Mouse (Mus musculus): ENCODE results near the gene Slc7a6.

Slc7a6 gene

GRCm38 (mm10) chr8:106168356-106169016 is at the start of gene Slc7a6:
TSS of gene Slc7a6 (plus strand) at chr8:106168857.
- peak; percentile 82 for ATAC-seq (ENCODE audit: low TSS enrichment)

GRCm38 (mm10) chr8:106123443-106123842 is 45.2 kb upstream of the Slc7a6 start:
- ATAC-seq (ENCODE audit: low TSS enrichment): no peak

- ATAC-seq (ENCODE audit: low TSS enrichment): no peak
These were observed 42.6 kb upstream of the Slc7a6 start for GRCm38 (mm10) chr8:106126055-106126454.

GRCm38 (mm10) chr8:106127054-106127453 is 41.6 kb upstream of the Slc7a6 start:
- no peak for ATAC-seq (ENCODE audit: low TSS enrichment)

- no peak for ATAC-seq (ENCODE audit: low TSS enrichment)
These were observed 40.7 kb upstream of the Slc7a6 start for GRCm38 (mm10) chr8:106127882-106128410.

- no peak for ATAC-seq (ENCODE audit: low TSS enrichment)
These were observed 39.3 kb upstream of the Slc7a6 start for GRCm38 (mm10) chr8:106129232-106129930.

- ATAC-seq (ENCODE audit: low TSS enrichment): no peak
These were observed 38.7 kb upstream of the Slc7a6 start for GRCm38 (mm10) chr8:106129997-106130396.

GRCm38 (mm10) chr8:106130505-106130904 is 38.2 kb upstream of the Slc7a6 start:
- no peak for ATAC-seq (ENCODE audit: low TSS enrichment)

- no peak for ATAC-seq (ENCODE audit: low TSS enrichment)
These were observed 37.6 kb upstream of the Slc7a6 start for GRCm38 (mm10) chr8:106131021-106131420.

- ATAC-seq (ENCODE audit: low TSS enrichment): no peak
These were observed 37.0 kb upstream of the Slc7a6 start for GRCm38 (mm10) chr8:106131488-106132222.

GRCm38 (mm10) chr8:106132356-106132755 is 36.3 kb upstream of the Slc7a6 start:
- no peak for ATAC-seq (ENCODE audit: low TSS enrichment)

- ATAC-seq (ENCODE audit: low TSS enrichment): no peak
These were observed 35.1 kb upstream of the Slc7a6 start for GRCm38 (mm10) chr8:106133526-106133925.

GRCm38 (mm10) chr8:106133946-106134345 is 34.7 kb upstream of the Slc7a6 start:
- no peak for ATAC-seq (ENCODE audit: low TSS enrichment)

- ATAC-seq (ENCODE audit: low TSS enrichment): no peak
These were observed 33.7 kb upstream of the Slc7a6 start for GRCm38 (mm10) chr8:106134751-106135571.

- ATAC-seq (ENCODE audit: low TSS enrichment): no peak
These were observed 33.0 kb upstream of the Slc7a6 start for GRCm38 (mm10) chr8:106135672-106136071.

- no peak for ATAC-seq (ENCODE audit: low TSS enrichment)
These were observed 32.2 kb upstream of the Slc7a6 start, which contains the start of gene Esrp2 for GRCm38 (mm10) chr8:106136156-106137130. TSS of gene Esrp2 (minus strand) at chr8:106136974.

- ATAC-seq (ENCODE audit: low TSS enrichment): 0 out of 2 replicates have a peak, but pooled peaks have one; percentile 13
These were observed 31.3 kb upstream of the Slc7a6 start for GRCm38 (mm10) chr8:106137218-106137905.

- ATAC-seq (ENCODE audit: low TSS enrichment): peak; percentile 64; the same call in 1 of the 2 replicates
These were observed 30.7 kb upstream of the Slc7a6 start for GRCm38 (mm10) chr8:106137906-106138477.

- ATAC-seq (ENCODE audit: low TSS enrichment): no peak
These were observed 30.0 kb upstream of the Slc7a6 start for GRCm38 (mm10) chr8:106138616-106139015.
